Mouse (Mus musculus) liver, postnatal 0 days (tissue): ENCODE data around the gene Lpcat1.

ENCODE experiments used
- CTCF ChIP-seq: sonication (generic); IDR thresholded peaks from 2 replicates; pipeline ENCODE4 v1.5.1; 2016; ENCODE audit warnings: antibody characterized with exemption, low read depth
- EP300 ChIP-seq: IDR thresholded peaks from 2 replicates; pipeline ENCODE4 v1.6.1; 2016; ENCODE audit warnings: antibody characterized with exemption, low read depth, mild to moderate bottlenecking

DNA sequence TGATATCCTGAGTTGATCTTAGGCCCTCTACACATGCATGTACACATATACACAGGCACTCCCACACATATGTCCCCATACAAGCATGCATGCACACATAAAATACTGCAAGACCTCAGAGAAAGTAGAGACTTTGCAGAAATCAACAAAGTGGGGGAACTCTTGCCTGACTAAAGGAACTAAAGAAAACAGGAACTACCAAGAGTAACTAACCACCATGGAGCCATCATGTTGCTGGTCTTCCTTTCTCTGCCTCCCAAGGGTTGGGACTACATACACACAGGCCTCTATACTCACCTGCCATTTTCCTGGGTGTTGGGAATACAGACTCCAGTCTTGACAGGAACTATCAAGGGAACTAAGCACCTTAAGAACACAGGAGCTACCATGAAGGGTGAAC is 5.4 kb upstream of the Lpcat1 start:
- TF ChIP-seq CTCF (no peak), EP300 (no peak)
